Mouse (Mus musculus): Measurements from ENCODE around the gene Slc11a2.
"Not testable (repeated sequence)": the region's sequence is repeated elsewhere in the genome, so short reads cannot be mapped to it uniquely, and the experiment has no call there.

Slc11a2 gene

DNA sequence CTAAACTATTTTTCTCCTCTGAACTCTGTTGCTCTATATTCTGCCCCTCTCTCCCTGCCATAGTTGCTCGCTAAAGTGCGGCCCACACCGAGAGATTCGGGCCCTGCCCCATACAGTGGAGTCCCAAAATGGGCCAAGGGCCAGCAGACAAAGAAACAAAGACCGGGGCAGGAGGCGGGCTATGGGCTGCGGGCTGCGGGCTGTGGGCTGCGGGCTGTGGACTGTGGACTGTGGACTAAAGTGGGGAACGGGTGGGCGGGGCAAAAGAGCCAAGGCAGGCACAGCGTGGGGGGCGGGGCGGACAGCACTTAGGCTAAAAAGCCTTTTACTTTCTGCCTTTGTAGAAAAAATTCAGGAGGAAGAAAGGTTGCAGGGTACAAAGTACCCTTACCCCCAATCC lies 78.1 kb downstream of the Slc11a2 start:
- no peak for DNase-seq

GRCm38 (mm10) chr15:100345484-100345883 lies 79.4 kb downstream of the Slc11a2 start:
- DNase-seq: no peak

DNA sequence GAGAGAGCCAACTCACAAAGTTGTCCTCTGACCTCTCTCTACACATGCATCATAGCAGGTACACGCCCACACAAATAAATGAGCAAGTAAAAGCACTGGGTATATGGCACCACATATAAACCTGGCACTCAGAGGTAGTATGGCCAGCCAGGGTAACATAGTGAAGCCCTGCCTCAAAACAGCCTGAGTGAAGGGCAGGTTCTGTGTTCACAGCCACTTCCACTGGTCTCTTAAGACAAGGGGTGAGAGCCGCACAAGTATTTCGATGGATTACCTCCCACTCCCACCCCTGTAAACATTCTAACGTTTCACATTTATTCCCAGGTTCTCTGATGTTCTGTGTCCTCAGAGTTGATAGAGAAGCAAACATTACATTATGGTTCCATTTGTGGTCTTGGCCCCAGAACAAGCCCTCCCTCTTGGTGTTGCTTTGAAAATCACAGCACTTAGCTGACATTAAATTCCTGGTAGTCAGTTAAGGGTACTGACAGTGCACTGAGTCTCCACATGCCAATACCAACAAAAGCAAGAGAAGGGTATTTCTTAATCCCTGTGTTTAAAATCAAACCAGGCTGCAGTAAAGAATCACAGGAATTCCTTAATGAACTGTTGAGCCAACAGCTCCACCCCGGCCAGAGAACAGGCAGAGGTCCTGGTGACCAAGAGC lies 83.4 kb downstream of the Slc11a2 start:
- not testable (repeated sequence) for DNase-seq

Data from thymus, postnatal 14 days (tissue).